Mouse (Mus musculus): ENCODE measurements around the gene Slc25a21. TPM values are rescaled to one million over a fixed set of nuclear protein-coding genes. Genes with fewer than 3 reads are reported as not detected.

Slc25a21 gene
- polyA plus RNA-seq, 1 experiment from 2014 or later = 0.59 TPM

GRCm38 (mm10) chr12:57204276-57204851 lies 7.1 kb upstream of the Slc25a21 start:
- no peaks in the 10 kb centered on the region for H3K27me3 ChIP-seq
- no peak overlapping the region for H3K4me2 ChIP-seq (replicated peaks)
- no peak overlapping the region for H3K27ac ChIP-seq (replicated peaks)
- no peaks in the 10 kb centered on the region for H3K4me1 ChIP-seq
- WGBS = 79% methylated on average over 4 of the region's 4 CpGs
- ATAC-seq (ENCODE audit: low FRiP score, low read depth) = no peak
- no peak overlapping the region for H3K4me3 ChIP-seq
- H3K9ac ChIP-seq (replicated peaks) = no peak overlapping the region
- no peaks in the 10 kb centered on the region for H3K9me3 ChIP-seq
- H3K36me3 ChIP-seq = no peaks in the 10 kb centered on the region

DNA sequence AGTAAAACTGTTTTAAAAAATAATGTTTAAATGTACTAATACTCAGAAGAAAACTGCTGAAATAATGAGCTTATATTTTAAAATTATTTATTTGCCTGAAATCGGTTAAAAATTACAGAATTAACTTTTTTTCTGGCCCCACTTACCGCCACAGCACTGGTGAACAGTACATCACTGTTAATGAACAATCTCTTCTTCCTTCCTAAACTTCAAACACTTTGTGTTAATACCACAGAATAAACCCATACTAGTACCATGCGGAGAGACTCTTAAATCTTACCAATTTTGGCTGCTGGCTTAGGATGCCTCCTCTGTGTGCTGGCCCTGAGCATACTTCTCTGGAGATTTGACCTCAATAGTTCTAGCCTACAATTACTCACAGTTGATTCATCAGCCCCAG lies 4.6 kb upstream of the Slc25a21 start:
- Histone ChIP-seq H3K36me3 (no peaks in the 10 kb centered on the region), H3K27me3 (peaks cover 8% of the 10 kb centered on the region; the same call in 1 of the 2 replicates), H3K9ac (replicated peaks) (no peak overlapping the region), H3K4me1 (peaks cover 6% of the 10 kb centered on the region; the same call in 1 of the 2 replicates), H3K27ac (replicated peaks) (no peak overlapping the region), H3K4me3 (no peak overlapping the region), H3K4me2 (replicated peaks) (no peak overlapping the region), H3K9me3 (no peaks in the 10 kb centered on the region)
- WGBS = 92% methylated on average over 3 of the region's 3 CpGs
- no peak for ATAC-seq (ENCODE audit: low FRiP score, low read depth)

DNA sequence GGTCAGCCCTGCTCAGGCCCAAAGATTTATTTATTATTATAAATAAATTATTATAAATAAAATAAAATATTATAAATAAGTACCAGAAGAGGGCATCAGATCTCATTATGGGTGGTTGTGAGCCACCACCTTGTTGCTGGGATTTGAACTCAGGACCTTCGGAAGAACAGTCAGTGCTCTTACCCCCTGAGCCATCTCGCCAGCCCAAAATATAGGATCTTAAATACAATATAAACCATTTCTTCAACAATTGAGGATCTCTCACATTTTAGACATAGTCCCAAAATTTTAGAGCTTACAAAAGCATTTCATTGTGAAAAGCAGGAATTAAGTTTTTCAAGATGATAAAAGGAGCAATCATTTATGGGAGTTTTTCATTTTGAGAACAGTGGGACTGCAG lies 2.2 kb upstream of the Slc25a21 start:
- no peak overlapping the region for H3K9ac ChIP-seq (replicated peaks)
- H3K4me1 ChIP-seq = peaks cover 12% of the 10 kb centered on the region; the same call in 1 of the 2 replicates
- no peak overlapping the region for H3K27ac ChIP-seq (replicated peaks)
- H3K36me3 ChIP-seq = no peaks in the 10 kb centered on the region
- no peaks in the 10 kb centered on the region for H3K9me3 ChIP-seq
- H3K4me3 ChIP-seq = no peak overlapping the region
- no peak overlapping the region for H3K4me2 ChIP-seq (replicated peaks)
- no peak for ATAC-seq (ENCODE audit: low FRiP score, low read depth)
- 98% methylated on average over 2 of the region's 2 CpGs for WGBS
- H3K27me3 ChIP-seq = peaks cover 18% of the 10 kb centered on the region

DNA sequence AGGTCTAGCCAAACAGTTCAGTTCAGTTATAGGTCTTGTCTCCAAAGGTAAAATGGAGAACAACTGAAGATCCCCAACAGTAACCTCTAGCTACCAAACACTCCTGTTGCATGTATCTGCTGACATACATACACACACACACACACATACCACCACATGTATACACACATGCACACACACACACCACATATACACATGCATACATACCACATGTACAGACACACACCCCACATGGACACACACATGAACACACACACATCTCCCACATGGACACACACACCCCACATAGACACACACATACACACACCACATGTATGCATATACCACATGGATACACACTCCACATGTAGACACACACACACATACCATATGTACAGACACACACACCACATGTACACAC lies 997 bp upstream of the Slc25a21 start:
- Histone ChIP-seq H3K36me3 (no peaks in the 10 kb centered on the region), H3K4me1 (peaks cover 12% of the 10 kb centered on the region; the same call in 1 of the 2 replicates), H3K27me3 (peaks cover 18% of the 10 kb centered on the region), H3K9me3 (no peaks in the 10 kb centered on the region), H3K27ac (replicated peaks) (no peak overlapping the region), H3K4me3 (no peak overlapping the region), H3K4me2 (replicated peaks) (no peak overlapping the region), H3K9ac (replicated peaks) (no peak overlapping the region)
- no peak for ATAC-seq (ENCODE audit: low FRiP score, low read depth)

DNA sequence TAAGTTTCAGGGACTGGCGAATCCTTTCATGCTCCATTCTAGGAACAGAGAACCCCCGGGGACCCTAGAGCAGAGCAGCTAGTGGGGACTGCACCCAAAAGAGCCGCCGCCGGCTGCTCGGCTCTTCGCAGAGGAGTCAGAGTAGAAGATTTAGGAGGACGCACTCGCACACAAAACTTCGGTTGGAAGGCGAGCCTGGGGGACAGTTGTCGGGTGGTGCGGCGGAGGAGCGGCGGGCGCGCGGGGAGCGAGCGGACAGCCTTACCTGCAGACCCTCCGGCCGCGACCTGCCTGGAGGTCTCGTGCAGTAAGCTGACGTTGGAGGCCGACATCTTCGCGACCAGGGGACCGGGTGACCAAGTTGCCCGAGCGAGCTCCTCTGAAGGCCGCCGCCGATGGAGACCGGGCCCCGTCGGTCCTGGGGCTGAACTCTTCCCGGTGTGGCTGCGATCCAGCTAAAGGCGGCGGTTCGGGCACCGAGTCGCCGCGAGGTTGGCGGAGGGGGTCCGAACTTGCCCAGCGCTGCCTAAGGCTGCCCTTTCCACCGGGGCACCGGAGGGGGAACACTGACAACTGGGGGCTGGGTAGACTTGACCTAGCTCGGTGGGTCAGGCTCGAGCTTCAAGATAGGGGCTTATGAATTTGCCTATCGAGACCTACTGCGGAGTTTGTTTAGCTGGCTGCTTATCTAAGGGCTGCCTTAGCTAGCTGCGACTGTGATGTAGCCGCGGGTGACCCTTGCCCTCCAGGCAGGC lies 487 bp downstream of the Slc25a21 start:
- ATAC-seq (ENCODE audit: low FRiP score, low read depth) = peak; percentile 73
- Histone ChIP-seq H3K9me3 (no peaks in the 10 kb centered on the region), H3K9ac (replicated peaks) (peak overlapping the region; percentile 51), H3K4me1 (peaks cover 12% of the 10 kb centered on the region; the same call in 1 of the 2 replicates), H3K36me3 (no peaks in the 10 kb centered on the region), H3K27ac (replicated peaks) (peak overlapping the region; percentile 39), H3K4me3 (peak overlapping the region; percentile 50), H3K27me3 (peaks cover 18% of the 10 kb centered on the region), H3K4me2 (replicated peaks) (peak overlapping the region; percentile 82)
- under 1% methylated on average over 59 of the region's 59 CpGs for WGBS

- H3K9me3 ChIP-seq = no peaks in the 10 kb centered on the region
- H3K36me3 ChIP-seq = no peaks in the 10 kb centered on the region
- 0 out of 2 replicates have a peak, but pooled peaks have one; percentile 11 for ATAC-seq (ENCODE audit: low FRiP score, low read depth)
- H3K9ac ChIP-seq (replicated peaks) = peak overlapping the region; percentile 51
- WGBS = 3% methylated on average over 8 of the region's 8 CpGs
- peaks cover 12% of the 10 kb centered on the region; the same call in 1 of the 2 replicates for H3K4me1 ChIP-seq
- peak overlapping the region; percentile 39; the same call in 1 of the 2 replicates for H3K27ac ChIP-seq (replicated peaks)
- H3K27me3 ChIP-seq = peaks cover 18% of the 10 kb centered on the region
- peak overlapping the region; percentile 82 for H3K4me2 ChIP-seq (replicated peaks)
- peak overlapping the region; percentile 50 for H3K4me3 ChIP-seq
Observed at GRCm38 (mm10) chr12:57196286-57196607, 1.0 kb downstream of the Slc25a21 start.

DNA sequence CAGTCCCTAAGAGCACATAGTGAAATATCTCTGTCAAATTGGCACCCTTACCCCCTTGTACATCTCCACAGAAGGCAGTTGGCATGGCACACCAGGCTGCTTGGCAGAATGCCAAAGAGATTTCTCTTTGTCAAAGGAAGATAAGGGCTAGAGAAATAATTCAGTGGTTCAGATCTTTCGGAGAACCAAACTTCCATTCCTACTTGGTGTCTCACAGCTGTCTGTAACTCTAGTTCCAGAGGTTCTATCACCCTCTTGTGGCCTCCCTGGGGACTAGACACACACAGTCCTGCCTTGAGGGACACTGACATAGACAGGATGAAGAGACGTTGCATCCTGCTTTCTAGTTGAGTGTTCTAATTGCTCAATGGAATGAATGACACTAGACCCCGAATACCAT lies 2.7 kb downstream of the Slc25a21 start:
- 44% methylated on average over 3 of the region's 3 CpGs for WGBS
- ATAC-seq (ENCODE audit: low FRiP score, low read depth) = no peak
- H3K27ac ChIP-seq (replicated peaks) = no peak overlapping the region

GRCm38 (mm10) chr12:57187032-57187431 lies 10.2 kb downstream of the Slc25a21 start:
- Histone ChIP-seq H3K4me2 (replicated peaks) (no peak overlapping the region), H3K4me3 (no peak overlapping the region), H3K36me3 (no peaks in the 10 kb centered on the region), H3K4me1 (no peaks in the 10 kb centered on the region), H3K27ac (replicated peaks) (no peak overlapping the region), H3K9me3 (no peaks in the 10 kb centered on the region), H3K9ac (replicated peaks) (no peak overlapping the region), H3K27me3 (peaks cover 9% of the 10 kb centered on the region)
- 90% methylated on average over 4 of the region's 4 CpGs for WGBS
- no peak for ATAC-seq (ENCODE audit: low FRiP score, low read depth)

More for the DNA sequence above, 2.7 kb downstream of the Slc25a21 start:
- H3K4me2 ChIP-seq (replicated peaks) = no peak overlapping the region
- H3K4me3 ChIP-seq = no peak overlapping the region
- peaks cover 22% of the 10 kb centered on the region for H3K27me3 ChIP-seq
- H3K36me3 ChIP-seq = no peaks in the 10 kb centered on the region
- H3K9ac ChIP-seq (replicated peaks) = no peak overlapping the region
- peaks cover 12% of the 10 kb centered on the region; the same call in 1 of the 2 replicates for H3K4me1 ChIP-seq
- H3K9me3 ChIP-seq = no peaks in the 10 kb centered on the region

- no peak for ATAC-seq (ENCODE audit: low FRiP score, low read depth)
Observed at GRCm38 (mm10) chr12:57186126-57186525, 11.1 kb downstream of the Slc25a21 start.

GRCm38 (mm10) chr12:57185475-57185874 lies 11.8 kb downstream of the Slc25a21 start:
- Histone ChIP-seq H3K27ac (replicated peaks) (no peak overlapping the region), H3K4me1 (no peaks in the 10 kb centered on the region), H3K27me3 (peaks cover 5% of the 10 kb centered on the region; the same call in 1 of the 2 replicates), H3K36me3 (no peaks in the 10 kb centered on the region), H3K4me3 (no peak overlapping the region), H3K4me2 (replicated peaks) (no peak overlapping the region), H3K9me3 (no peaks in the 10 kb centered on the region), H3K9ac (replicated peaks) (no peak overlapping the region)
- WGBS = 0% methylated on average over 1 of the region's 1 CpGs
- no peak for ATAC-seq (ENCODE audit: low FRiP score, low read depth)

More at GRCm38 (mm10) chr12:57186126-57186525, 11.1 kb downstream of the Slc25a21 start:
- H3K4me2 ChIP-seq (replicated peaks) = no peak overlapping the region
- peaks cover 9% of the 10 kb centered on the region for H3K27me3 ChIP-seq
- H3K4me3 ChIP-seq = no peak overlapping the region
- WGBS = 78% methylated on average over 2 of the region's 2 CpGs
- H3K36me3 ChIP-seq = no peaks in the 10 kb centered on the region
- H3K27ac ChIP-seq (replicated peaks) = no peak overlapping the region
- H3K4me1 ChIP-seq = no peaks in the 10 kb centered on the region
- H3K9ac ChIP-seq (replicated peaks) = no peak overlapping the region
- no peaks in the 10 kb centered on the region for H3K9me3 ChIP-seq

DNA sequence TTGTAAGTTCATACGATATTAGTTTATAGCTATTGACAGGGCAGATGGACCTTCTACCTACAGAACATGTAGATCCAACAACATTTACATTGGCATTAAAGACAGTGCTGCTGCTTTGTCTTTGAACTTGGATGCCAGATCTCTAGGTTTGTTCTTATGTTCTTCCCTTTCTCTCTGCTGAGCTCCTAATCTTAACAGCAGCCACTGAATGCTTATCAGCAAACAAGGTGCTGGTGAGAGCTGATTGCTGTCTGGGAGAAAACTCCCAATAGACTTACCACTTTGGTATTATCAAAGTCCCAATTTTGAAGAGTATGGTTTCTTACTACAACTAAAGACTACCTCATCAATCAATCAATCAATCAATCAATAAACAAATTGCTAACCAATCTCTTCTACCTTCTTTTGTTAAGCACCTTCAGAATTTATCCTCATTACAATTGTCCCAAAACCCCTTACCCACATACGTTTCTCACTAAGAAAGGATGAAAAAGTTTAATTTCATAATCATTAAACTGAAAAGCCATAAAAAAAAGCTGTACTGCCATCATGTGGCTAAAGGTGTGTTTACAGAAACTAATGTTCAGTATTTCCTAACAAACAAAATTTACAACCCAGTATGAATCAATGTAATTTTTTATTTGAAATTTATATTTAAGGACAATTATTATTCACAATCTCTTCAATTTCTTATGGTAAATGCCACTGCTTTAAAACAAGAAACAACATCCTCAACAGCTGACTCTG lies 12.7 kb downstream of the Slc25a21 start:
- Histone ChIP-seq H3K4me1 (peaks cover 6% of the 10 kb centered on the region), H3K27ac (replicated peaks) (no peak overlapping the region), H3K27me3 (peaks cover 5% of the 10 kb centered on the region; the same call in 1 of the 2 replicates), H3K4me3 (no peak overlapping the region), H3K9me3 (no peaks in the 10 kb centered on the region), H3K9ac (replicated peaks) (no peak overlapping the region), H3K36me3 (no peaks in the 10 kb centered on the region), H3K4me2 (replicated peaks) (no peak overlapping the region)
- no peak for ATAC-seq (ENCODE audit: low FRiP score, low read depth)
- WGBS = 61% methylated on average over 2 of the region's 2 CpGs

Measured in midbrain, embryonic 12.5 days (tissue).